Mouse (Mus musculus): ENCODE data around the gene Cd109.
A peak's percentile ranks its signal among the peaks of the same experiment; 100 is the strongest.

The Cd109 gene

DNA sequence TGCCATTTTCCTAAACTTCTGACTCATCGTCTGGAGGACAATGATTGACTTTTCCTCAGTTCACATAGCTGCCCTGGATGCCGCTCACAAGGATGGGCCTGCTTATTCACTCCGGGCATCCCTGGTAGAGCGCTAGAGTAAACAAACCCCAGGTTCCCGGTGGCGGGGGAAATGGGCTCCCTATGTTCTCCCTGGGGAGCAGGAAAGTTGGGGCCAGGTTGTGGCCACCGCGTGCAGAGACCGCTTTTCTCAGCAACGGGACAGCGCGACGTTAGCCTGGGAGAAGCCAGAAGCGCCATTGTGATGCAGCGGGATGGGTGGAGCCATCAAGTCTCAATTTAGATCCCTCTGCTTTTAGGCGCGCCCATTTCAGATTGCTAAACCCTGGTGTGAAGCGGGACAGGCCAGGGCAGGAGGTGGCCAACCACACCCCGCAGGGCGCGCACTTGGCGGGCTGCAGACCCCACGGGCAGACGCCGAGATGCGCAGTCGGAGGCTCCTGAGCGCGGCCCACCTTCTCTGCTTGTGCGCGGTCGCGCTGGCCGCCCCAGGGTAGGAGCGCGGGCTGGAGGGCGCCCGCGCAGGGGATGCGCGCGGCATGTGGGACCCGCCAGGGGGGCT is at the start of gene Cd109:
TSS of gene Cd109 (plus strand) at position 146 of the 621 bp plus-strand sequence.
- DNase-seq (ENCODE audit: inconsistent age in 2 of 2, low spot score in 1 of 2), result peak; percentile 17 to 67

GRCm38 (mm10) chr9:78569934-78570333 is 45.4 kb upstream of the Cd109 start:
- DNase-seq (ENCODE audit: inconsistent age in 2 of 2, low spot score in 1 of 2), result no peak

DNA sequence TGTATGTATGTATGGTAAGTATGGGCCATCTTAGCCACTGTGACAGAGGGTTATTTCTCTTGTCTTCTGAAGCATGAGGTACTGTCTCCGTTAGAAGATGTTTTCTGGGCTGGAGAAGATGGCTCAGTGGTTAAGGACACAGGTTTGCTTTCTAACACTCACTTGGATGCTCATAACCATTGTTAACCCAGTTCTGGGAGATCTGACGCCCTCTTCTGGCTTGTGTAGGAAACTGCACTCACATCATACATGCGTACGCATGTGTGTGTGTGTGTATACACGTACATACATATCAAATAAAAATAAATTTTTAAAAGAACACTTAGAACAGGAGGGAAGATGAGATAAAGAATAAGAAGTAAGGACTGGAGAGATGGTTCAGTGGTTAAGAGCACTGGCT is 38.9 kb upstream of the Cd109 start:
- no peak for DNase-seq (ENCODE audit: inconsistent age in 2 of 2, low spot score in 1 of 2)

DNA sequence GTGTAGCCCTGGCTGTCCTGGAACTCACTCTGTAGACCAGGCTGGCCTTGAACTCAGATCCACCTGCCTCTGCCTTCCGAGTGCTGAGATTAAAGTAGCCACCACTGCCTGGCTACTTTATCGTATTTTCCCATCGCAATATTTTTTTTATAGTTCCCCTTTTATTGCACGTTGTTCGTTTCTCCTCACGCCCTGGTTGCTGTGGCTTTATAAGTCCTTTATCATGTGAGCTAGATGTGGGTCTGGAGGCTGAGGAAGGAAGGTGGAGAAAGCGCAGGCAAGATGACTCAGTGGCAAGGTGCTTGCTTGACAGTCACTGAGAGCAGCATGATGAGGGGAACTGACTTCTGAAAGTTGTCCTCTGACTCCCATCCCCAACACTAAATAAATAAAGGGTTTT is 36.5 kb upstream of the Cd109 start:
- no peak for DNase-seq (ENCODE audit: inconsistent age in 2 of 2, low spot score in 1 of 2)

DNA sequence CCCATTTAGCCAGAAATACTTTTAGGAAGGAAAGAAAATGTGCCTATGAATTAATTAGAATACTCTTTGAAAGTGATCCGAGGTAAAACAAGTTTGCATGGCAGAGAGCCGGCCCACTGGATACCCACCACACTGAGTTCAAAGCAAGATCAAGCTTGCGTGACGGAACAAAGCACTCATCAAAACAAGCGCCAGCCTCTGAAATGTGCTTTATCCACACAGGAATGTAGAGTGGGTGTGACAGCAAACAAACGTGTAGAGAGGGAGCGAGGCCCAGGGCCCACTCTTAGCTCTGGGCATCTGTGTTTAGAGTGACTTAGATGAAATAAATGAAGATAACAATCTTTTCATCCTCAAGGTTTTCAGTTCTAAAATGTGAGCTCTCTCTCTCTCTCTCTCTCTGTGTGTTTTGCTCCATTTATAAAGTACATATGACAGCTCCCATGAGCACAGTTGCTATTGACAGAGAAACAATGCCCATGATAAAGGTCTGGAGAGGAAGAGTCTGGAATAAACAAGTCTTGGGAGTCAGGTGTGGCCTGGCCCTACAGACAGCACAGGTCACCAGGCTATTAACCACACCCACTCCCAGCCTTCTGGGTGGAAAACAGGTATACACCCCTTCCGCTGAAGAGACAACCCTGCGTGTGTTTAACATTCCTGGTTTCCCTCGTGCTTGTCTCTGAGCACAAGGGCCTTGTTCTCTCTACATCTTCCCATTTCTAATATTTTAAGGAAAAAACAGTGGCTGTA is 35.5 kb upstream of the Cd109 start:
- DNase-seq (ENCODE audit: inconsistent age in 2 of 2, low spot score in 1 of 2), result no peak

DNA sequence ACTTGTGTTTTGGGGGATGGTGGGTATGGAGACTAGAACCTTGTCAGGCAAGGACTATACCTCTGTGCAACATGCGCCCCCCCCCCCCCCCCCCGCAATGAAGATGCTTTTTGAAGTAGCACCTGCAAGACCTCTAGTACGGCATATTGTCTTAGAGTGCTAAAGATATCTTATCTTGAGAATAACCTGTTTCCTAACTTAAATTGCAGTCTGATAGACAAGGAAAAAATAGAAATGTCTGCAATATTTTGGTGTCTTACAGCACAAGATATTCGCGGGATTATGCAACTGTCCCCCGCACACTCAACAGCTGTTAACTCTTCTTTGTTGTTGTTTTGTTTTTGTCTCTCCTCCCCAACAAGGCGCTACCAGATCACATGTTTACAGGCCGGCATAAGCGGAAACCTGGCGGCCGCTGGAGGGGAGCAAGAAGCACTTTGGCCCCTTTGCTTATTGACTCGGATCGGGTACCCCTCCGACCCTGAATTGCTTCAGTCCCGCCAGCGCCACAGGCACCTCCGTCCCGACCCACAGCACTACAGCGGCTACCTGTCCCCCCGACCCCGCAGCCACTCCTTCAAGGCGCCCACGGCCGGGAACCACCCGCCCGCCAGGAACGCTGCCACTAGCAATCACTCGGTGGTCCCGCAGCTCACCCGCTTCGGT is 28.0 kb upstream of the Cd109 start:
- no peak for DNase-seq (ENCODE audit: inconsistent age in 2 of 2, low spot score in 1 of 2)

- peak; percentile 96 to 98 for DNase-seq (ENCODE audit: inconsistent age in 2 of 2, low spot score in 1 of 2)
Measured at GRCm38 (mm10) chr9:78587914-78588313, 27.4 kb upstream of the Cd109 start, which contains the start of gene Slc17a5. TSS of gene Slc17a5 (minus strand) at chr9:78588041.

DNA sequence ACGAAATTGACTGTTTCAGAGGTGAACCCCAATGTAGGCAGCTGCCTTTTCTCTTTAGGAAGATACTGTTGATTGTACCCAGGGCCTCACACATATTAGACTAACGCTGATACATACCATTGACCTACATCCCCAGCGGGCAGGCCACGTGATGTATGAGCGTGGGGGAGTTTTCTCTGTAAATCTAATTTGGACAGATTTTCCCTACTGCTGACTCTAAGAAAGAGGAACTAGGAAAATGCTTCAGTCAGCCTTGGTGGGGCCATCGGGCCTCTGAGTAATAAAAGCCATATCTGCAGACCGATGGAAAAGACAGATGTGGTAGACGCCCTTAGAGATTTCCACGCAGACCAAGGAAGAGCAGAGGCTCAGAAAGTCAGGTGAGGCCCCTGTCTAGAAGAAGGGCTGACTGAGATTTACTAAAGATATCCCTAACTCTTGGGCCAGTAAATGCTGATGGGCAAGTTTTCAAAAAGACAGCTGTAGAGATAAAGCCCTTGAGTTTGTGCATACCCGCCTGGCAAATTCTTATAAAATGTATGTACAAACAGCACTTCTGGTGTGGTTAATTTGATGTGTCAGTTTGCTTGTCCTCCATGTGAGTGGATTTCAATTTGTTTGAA is 26.8 kb upstream of the Cd109 start:
- peak in 1 of 2 experiments; percentile 50 for DNase-seq (ENCODE audit: inconsistent age in 2 of 2, low spot score in 1 of 2)

DNA sequence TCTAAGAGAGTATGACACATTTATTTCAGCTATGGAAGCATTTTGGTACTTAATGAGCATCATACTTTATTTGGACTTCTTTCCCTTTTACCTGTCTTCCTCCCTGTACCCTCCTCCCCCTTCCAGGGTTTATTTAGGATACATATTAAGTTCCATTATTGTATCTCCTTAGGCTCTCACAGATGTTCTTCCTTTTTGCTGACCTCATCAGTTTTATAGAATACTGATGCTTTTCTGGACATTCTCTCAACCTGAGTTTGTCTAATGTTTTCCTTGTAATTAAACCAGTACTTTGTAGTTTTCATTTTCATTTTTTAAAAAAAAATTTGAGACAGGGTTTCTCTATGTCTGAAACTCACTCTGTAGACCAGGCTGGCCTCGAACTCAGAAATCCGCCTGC is 24.9 kb upstream of the Cd109 start:
- DNase-seq (ENCODE audit: inconsistent age in 2 of 2, low spot score in 1 of 2), result no peak

GRCm38 (mm10) chr9:78595257-78595656 is 20.1 kb upstream of the Cd109 start:
- DNase-seq (ENCODE audit: inconsistent age in 2 of 2, low spot score in 1 of 2), result no peak

- DNase-seq (ENCODE audit: inconsistent age in 2 of 2, low spot score in 1 of 2), result no peak
Measured at GRCm38 (mm10) chr9:78595769-78596555, 19.4 kb upstream of the Cd109 start.

DNA sequence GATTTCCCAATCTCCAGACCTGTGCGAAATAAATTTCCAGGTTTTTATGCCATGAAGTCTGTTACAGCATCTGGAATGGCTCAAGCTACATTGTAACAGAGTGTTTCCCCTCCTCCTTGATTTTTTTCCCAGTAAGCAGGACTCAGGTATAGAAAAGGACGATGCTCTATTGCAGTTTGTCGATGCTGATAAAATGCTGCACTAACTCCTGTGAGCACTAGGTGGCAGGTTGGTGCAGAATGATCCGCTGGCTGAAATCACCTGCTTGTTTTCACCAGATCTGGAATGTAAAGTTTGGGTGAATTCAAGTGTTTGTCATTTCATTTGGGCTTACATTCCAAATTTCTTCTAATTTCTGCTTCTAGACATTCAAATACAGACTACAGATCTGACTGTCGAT is 18.5 kb upstream of the Cd109 start:
- peak in 1 of 2 experiments; percentile 71 for DNase-seq (ENCODE audit: inconsistent age in 2 of 2, low spot score in 1 of 2)

DNA sequence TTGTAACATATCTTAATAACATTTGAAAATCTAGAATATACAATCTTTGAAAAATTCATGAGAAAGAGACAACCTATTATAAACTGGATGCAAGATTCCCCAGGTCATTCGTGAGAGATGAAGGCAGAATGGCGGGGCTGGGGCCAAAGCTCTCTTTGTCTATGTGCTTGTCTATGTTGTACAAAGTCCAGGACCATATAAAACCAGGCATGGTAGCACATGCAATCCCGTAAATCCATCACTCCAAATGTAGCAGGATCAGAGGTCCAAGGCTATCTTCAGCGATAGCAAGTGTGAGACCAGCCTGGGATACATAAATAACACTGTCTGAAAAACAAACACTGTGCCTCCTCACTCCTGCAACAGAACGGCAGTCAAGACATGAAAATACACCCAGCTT is 15.4 kb upstream of the Cd109 start:
- DNase-seq (ENCODE audit: inconsistent age in 2 of 2, low spot score in 1 of 2), result no peak

DNA sequence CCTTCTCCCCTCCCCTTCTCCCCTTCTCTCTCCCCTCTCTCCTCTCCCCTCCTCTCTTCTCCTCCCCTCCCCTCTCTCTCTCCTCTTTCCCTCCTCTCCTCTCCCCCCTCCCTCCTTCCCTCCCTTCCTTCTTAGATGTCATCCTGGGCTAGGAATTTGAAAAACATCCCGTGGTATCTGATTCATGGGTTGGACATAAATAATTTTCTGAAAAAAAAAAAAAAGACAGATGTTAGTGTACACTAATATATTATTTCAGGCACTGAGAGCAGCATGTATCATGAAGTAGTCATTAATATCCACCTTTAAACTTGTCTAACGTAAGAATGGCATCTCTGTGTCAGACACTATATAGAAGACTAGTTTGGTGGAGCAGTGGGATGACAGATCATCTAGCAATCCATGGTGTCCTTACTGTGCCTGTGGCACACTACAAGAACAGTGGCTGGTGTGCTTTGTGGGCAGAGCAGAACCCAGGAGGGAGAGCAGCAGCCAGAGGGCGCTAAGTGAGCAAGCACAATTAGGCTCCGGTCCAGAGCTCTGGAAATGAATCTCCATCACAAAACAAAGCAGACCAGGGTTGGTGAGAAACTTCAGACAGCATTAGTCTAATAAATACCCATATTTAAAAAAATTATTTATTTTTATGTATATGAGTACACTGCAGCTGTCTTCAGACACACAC is 14.2 kb upstream of the Cd109 start:
- peak; percentile 31 to 60 for DNase-seq (ENCODE audit: inconsistent age in 2 of 2, low spot score in 1 of 2)

GRCm38 (mm10) chr9:78614201-78614600 is 1.1 kb upstream of the Cd109 start:
- peak in 1 of 2 experiments; percentile 27 for DNase-seq (ENCODE audit: inconsistent age in 2 of 2, low spot score in 1 of 2)

- DNase-seq (ENCODE audit: inconsistent age in 2 of 2, low spot score in 1 of 2), result no peak
Measured at GRCm38 (mm10) chr9:78619285-78619684, 3.9 kb downstream of the Cd109 start.

DNA sequence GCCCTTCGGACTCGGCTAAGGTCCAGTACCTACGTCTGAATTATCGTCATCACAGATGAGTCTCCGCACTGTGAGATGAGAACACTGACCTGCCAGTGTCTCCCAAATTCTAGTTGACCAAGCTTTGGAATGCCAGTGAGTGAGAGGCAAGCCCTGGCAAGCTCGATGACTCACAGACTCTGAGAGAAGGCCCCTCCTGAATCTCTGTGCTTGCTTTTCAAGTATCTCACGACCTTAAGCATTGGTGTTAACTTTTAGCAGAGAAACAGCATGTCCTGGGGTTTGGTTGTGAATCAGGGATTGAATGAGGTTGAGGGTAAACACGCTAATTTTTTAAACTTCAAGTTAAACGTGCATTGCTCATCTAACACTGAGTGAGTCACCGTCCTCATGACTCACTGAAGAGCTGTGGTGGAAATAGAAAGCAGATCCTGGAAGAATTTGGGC is 8.0 kb downstream of the Cd109 start:
- DNase-seq (ENCODE audit: inconsistent age in 2 of 2, low spot score in 1 of 2), result peak; percentile 51 to 87

DNA sequence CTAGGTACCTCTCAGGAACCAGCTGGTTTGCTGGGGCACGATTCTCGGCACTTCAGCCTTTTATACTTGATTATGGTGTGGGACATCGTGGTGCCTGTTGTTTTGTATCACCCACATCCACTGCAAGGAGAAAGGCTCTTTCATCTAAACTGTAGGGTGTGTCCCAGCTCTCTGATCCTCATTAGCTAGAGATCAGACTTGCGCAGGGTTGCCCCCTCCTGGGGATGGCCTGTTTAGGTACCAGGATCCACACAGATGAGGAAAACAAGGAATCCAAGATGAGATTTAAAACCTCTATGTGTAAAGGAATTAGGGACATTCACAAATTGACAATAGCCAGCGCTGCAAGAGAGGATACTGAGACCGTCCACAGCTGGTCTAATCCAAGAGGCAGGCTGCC is 14.6 kb downstream of the Cd109 start:
- DNase-seq (ENCODE audit: inconsistent age in 2 of 2, low spot score in 1 of 2), result no peak

DNA sequence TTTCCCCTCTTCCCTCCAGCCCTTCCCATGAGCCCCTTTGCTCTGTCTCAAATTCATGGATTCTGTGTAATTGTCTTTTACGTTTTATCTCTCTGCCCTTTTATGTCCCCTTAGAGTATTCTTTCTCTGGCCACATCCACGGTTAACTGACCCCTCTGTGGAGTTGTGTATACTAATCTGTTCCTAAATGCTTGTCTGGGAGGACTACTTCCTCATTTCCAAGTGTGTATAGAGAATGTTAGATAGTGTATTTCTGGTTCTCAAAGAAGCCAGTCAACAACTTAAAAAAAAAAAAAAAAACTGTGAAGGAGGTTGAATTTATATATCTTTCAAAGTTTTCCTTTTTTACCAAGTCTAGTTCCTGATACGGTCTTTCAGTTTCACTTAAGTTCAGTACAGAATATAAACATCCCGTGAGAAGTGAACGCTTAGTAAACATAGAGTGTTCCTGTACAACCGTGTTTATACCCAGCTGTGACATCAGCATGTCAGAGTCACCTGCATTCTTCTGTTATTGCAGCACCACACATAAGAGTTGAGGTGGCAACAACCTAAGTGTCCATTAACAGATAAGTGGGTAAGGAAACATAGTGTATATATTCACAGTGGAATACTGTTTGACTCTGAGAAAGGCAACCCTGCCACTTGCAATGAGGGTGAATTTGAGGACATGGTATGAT is 16.5 kb downstream of the Cd109 start:
- DNase-seq (ENCODE audit: inconsistent age in 2 of 2, low spot score in 1 of 2), result no peak

- peak; percentile 59 to 75 for DNase-seq (ENCODE audit: inconsistent age in 2 of 2, low spot score in 1 of 2)
Measured at GRCm38 (mm10) chr9:78633976-78634375, 18.6 kb downstream of the Cd109 start.
